Mouse (Mus musculus): ENCODE data around the gene Ube2g2. TPM values are rescaled to one million over a fixed set of nuclear protein-coding genes. Genes with fewer than 3 reads are reported as not detected.

Ube2g2 gene
- polyA plus RNA-seq (2011; ENCODE audit: insufficient read depth, insufficient read length, low read depth, missing spikeins): 40.2 and 43.2 TPM in 2 replicates

GRCm38 (mm10) chr10:77622055-77622988, at the start of gene Ube2g2:
TSS of gene Ube2g2 (plus strand) at chr10:77622275.
- peaks cover 2% of the 10 kb centered on the region for H3K4me1 ChIP-seq (ENCODE audit: control insufficient read depth, insufficient read depth, low read length)
- H3K27me3 ChIP-seq (ENCODE audit: control insufficient read depth, insufficient read depth, low read length, poor library complexity, severe bottlenecking): no peaks in the 10 kb centered on the region
- 0 out of 2 replicates have a peak within 1 kb of the TSS, but pooled peaks have one; percentile 10 for H3K27ac ChIP-seq (ENCODE audit: insufficient read depth, low read length)
- H3K9me3 ChIP-seq (replicated peaks; ENCODE audit: control insufficient read depth, insufficient read depth, low read length, poor library complexity, severe bottlenecking): no peaks in the 10 kb centered on the region
- peak within 1 kb of the TSS; percentile 98 for H3K9ac ChIP-seq (ENCODE audit: low read depth, poor library complexity, severe bottlenecking)
- peak within 1 kb of the TSS; percentile 79 for H3K4me3 ChIP-seq (ENCODE audit: low read depth, low read length)
- TF ChIP-seq POLR2A (IDR thresholded peaks at IDR 0.05; ENCODE audit: insufficient read depth, low read length): no peak
- TF ChIP-seq EP300 (IDR thresholded peaks at IDR 0.05; ENCODE audit: insufficient read depth, low read depth, low read length): 0 out of 2 replicates have a peak, but pooled peaks have one; percentile 14
- H3K36me3 ChIP-seq (ENCODE audit: control insufficient read depth, insufficient read depth, low read length, poor library complexity, severe bottlenecking): peaks cover 6% of the 10 kb centered on the region; the same call in 1 of the 2 replicates

- Histone ChIP-seq H3K9me3 (replicated peaks; ENCODE audit: control insufficient read depth, insufficient read depth, low read length, poor library complexity, severe bottlenecking) (no peaks in the 10 kb centered on the region), H3K9ac (ENCODE audit: low read depth, poor library complexity, severe bottlenecking) (no peak overlapping the region), H3K27me3 (ENCODE audit: control insufficient read depth, insufficient read depth, low read length, poor library complexity, severe bottlenecking) (no peaks in the 10 kb centered on the region), H3K4me3 (ENCODE audit: low read depth, low read length) (no peak overlapping the region), H3K4me1 (ENCODE audit: control insufficient read depth, insufficient read depth, low read length) (peaks cover 6% of the 10 kb centered on the region), H3K27ac (ENCODE audit: insufficient read depth, low read length) (peak overlapping the region; percentile 70), H3K36me3 (ENCODE audit: control insufficient read depth, insufficient read depth, low read length, poor library complexity, severe bottlenecking) (no peaks in the 10 kb centered on the region)
- no peak for TF ChIP-seq CTCF (IDR thresholded peaks at IDR 0.05; ENCODE audit: low read depth, low read length)
- no peak for TF ChIP-seq EP300 (IDR thresholded peaks at IDR 0.05; ENCODE audit: insufficient read depth, low read depth, low read length)
- TF ChIP-seq POLR2A (IDR thresholded peaks at IDR 0.05; ENCODE audit: insufficient read depth, low read length): no peak
Observed at GRCm38 (mm10) chr10:77573162-77573561, 48.9 kb upstream of the Ube2g2 start.

- H3K9me3 ChIP-seq (replicated peaks; ENCODE audit: control insufficient read depth, insufficient read depth, low read length, poor library complexity, severe bottlenecking): no peaks in the 10 kb centered on the region
- no peak overlapping the region for H3K27ac ChIP-seq (ENCODE audit: insufficient read depth, low read length)
- peaks cover 6% of the 10 kb centered on the region for H3K4me1 ChIP-seq (ENCODE audit: control insufficient read depth, insufficient read depth, low read length)
- H3K27me3 ChIP-seq (ENCODE audit: control insufficient read depth, insufficient read depth, low read length, poor library complexity, severe bottlenecking): no peaks in the 10 kb centered on the region
- 0 out of 2 replicates have a peak overlapping the region, but pooled peaks have one; percentile 67 for H3K9ac ChIP-seq (ENCODE audit: low read depth, poor library complexity, severe bottlenecking)
- H3K36me3 ChIP-seq (ENCODE audit: control insufficient read depth, insufficient read depth, low read length, poor library complexity, severe bottlenecking): no peaks in the 10 kb centered on the region
- no peak for TF ChIP-seq CTCF (IDR thresholded peaks at IDR 0.05; ENCODE audit: low read depth, low read length)
- no peak for TF ChIP-seq POLR2A (IDR thresholded peaks at IDR 0.05; ENCODE audit: insufficient read depth, low read length)
- no peak for TF ChIP-seq EP300 (IDR thresholded peaks at IDR 0.05; ENCODE audit: insufficient read depth, low read depth, low read length)
- H3K4me3 ChIP-seq (ENCODE audit: low read depth, low read length): no peak overlapping the region
Observed at GRCm38 (mm10) chr10:77580027-77580920, 41.8 kb upstream of the Ube2g2 start.

GRCm38 (mm10) chr10:77581023-77581407, 41.1 kb upstream of the Ube2g2 start:
- Histone ChIP-seq H3K27me3 (ENCODE audit: control insufficient read depth, insufficient read depth, low read length, poor library complexity, severe bottlenecking) (no peaks in the 10 kb centered on the region), H3K4me3 (ENCODE audit: low read depth, low read length) (peak overlapping the region; percentile 81), H3K36me3 (ENCODE audit: control insufficient read depth, insufficient read depth, low read length, poor library complexity, severe bottlenecking) (no peaks in the 10 kb centered on the region), H3K4me1 (ENCODE audit: control insufficient read depth, insufficient read depth, low read length) (peaks cover 6% of the 10 kb centered on the region), H3K9me3 (replicated peaks; ENCODE audit: control insufficient read depth, insufficient read depth, low read length, poor library complexity, severe bottlenecking) (no peaks in the 10 kb centered on the region), H3K9ac (ENCODE audit: low read depth, poor library complexity, severe bottlenecking) (peak overlapping the region; percentile 67), H3K27ac (ENCODE audit: insufficient read depth, low read length) (peak overlapping the region; percentile 41; the same call in 1 of the 2 replicates)
- no peak for TF ChIP-seq EP300 (IDR thresholded peaks at IDR 0.05; ENCODE audit: insufficient read depth, low read depth, low read length)
- TF ChIP-seq POLR2A (IDR thresholded peaks at IDR 0.05; ENCODE audit: insufficient read depth, low read length): no peak
- TF ChIP-seq CTCF (IDR thresholded peaks at IDR 0.05; ENCODE audit: low read depth, low read length): no peak

- Histone ChIP-seq H3K9me3 (replicated peaks; ENCODE audit: control insufficient read depth, insufficient read depth, low read length, poor library complexity, severe bottlenecking) (no peaks in the 10 kb centered on the region), H3K4me1 (ENCODE audit: control insufficient read depth, insufficient read depth, low read length) (peaks cover 6% of the 10 kb centered on the region), H3K9ac (ENCODE audit: low read depth, poor library complexity, severe bottlenecking) (peak within 1 kb of the TSS; percentile 67), H3K27me3 (ENCODE audit: control insufficient read depth, insufficient read depth, low read length, poor library complexity, severe bottlenecking) (no peaks in the 10 kb centered on the region), H3K4me3 (ENCODE audit: low read depth, low read length) (peak within 1 kb of the TSS; percentile 85), H3K36me3 (ENCODE audit: control insufficient read depth, insufficient read depth, low read length, poor library complexity, severe bottlenecking) (no peaks in the 10 kb centered on the region), H3K27ac (ENCODE audit: insufficient read depth, low read length) (peak within 1 kb of the TSS; percentile 67)
- TF ChIP-seq EP300 (IDR thresholded peaks at IDR 0.05; ENCODE audit: insufficient read depth, low read depth, low read length) (peak; percentile 23; the same call in 1 of the 2 replicates), POLR2A (IDR thresholded peaks at IDR 0.05; ENCODE audit: insufficient read depth, low read length) (peak; percentile 85), CTCF (IDR thresholded peaks at IDR 0.05; ENCODE audit: low read depth, low read length) (no peak)
Observed at GRCm38 (mm10) chr10:77581408-77582284, 40.4 kb upstream of the Ube2g2 start, which contains the start of gene Pttg1ip. TSS of gene Pttg1ip (plus strand) at chr10:77581720.
